Mouse (Mus musculus) ES-E14 (cell line): ENCODE data around the gene Anxa9. TPM values are rescaled to one million over a fixed set of nuclear protein-coding genes. Genes with fewer than 3 reads are reported as not detected.
A peak's percentile ranks its signal among the peaks of the same experiment; 100 is the strongest.

Source experiments
- DNase-seq: peaks from one replicate; pipeline ENCODE4 v3.0.0-alpha.2; 2013; ENCODE audit warnings: low read depth, low spot score
- H3K27ac ChIP-seq: 2 replicates; pipeline ENCODE4 v1.5.1; 2012; ENCODE audit warnings: low read depth, mild to moderate bottlenecking, low read length, moderate library complexity, mixed read lengths; ENCODE audit not compliant: poor library complexity, insufficient read depth, severe bottlenecking
- H3K36me3 ChIP-seq: 2 replicates; pipeline ENCODE4 v1.6.1; 2012; ENCODE audit warnings: mild to moderate bottlenecking, low read length, moderate library complexity, mixed read lengths; ENCODE audit not compliant: control insufficient read depth, poor library complexity, insufficient read depth, severe bottlenecking
- H3K4me1 ChIP-seq, 2 experiments: fragments of 150-350 bp in 1 of 2; sonication (generic) in 1 of 2; 2 replicates each; pipeline ENCODE4 v1.6.1; 2012; ENCODE audit warnings: low read length in 2 of 2, mild to moderate bottlenecking in 1 of 2, mixed read lengths in 1 of 2; ENCODE audit not compliant: control insufficient read depth in 2 of 2, insufficient read depth in 2 of 2, poor library complexity in 1 of 2
- H3K4me3 ChIP-seq, 2 experiments: fragments of 150-350 bp in 1 of 2; sonication (generic) in 1 of 2; 2 replicates each; pipeline ENCODE4 v1.5.1; 2012; ENCODE audit warnings: low read length in 2 of 2, low read depth in 1 of 2, mild to moderate bottlenecking in 1 of 2, mixed read lengths in 1 of 2; ENCODE audit not compliant: insufficient read depth in 1 of 2, poor library complexity in 1 of 2, severe bottlenecking in 1 of 2
- H3K9ac ChIP-seq: 2 replicates; pipeline ENCODE4 v1.6.1; 2012; ENCODE audit warnings: low read depth, mild to moderate bottlenecking, low read length, mixed read lengths; ENCODE audit not compliant: poor library complexity, insufficient read depth, severe bottlenecking
- H3K9me3 ChIP-seq: fragments of 150-350 bp; sonication (generic); 2 replicates; pipeline ENCODE4 v1.6.1; 2012; ENCODE audit warnings: low read depth, mild to moderate bottlenecking, low read length; ENCODE audit not compliant: control insufficient read depth, insufficient read depth
- CHD2 ChIP-seq: IDR thresholded peaks from 2 replicates; pipeline ENCODE4 v1.6.1; 2014; ENCODE audit warnings: mild to moderate bottlenecking, low read depth, low read length, inconsistent platforms
- HCFC1 ChIP-seq: IDR thresholded peaks from 2 replicates; pipeline ENCODE4 v1.6.1; 2012; ENCODE audit warnings: low read length, inconsistent platforms, borderline replicate concordance; ENCODE audit not compliant: insufficient read depth
- MAFK ChIP-seq: IDR thresholded peaks from 2 replicates; pipeline ENCODE4 v1.6.1; 2014; ENCODE audit warnings: mild to moderate bottlenecking, low read depth, low read length, inconsistent platforms; ENCODE audit not compliant: insufficient read depth
- ZC3H11A ChIP-seq: IDR thresholded peaks from 2 replicates; pipeline ENCODE4 v1.6.1; 2012; ENCODE audit warnings: low read depth, mild to moderate bottlenecking, inconsistent platforms, low read length, borderline replicate concordance
- ZNF384 ChIP-seq: IDR thresholded peaks from 2 replicates; pipeline ENCODE4 v1.6.1; 2012; ENCODE audit warnings: low read depth, low read length, inconsistent platforms
- in situ Hi-C, 2 experiments: fragments of 600-800 bp; cut with MboI; formaldehyde crosslinking; loops; one replicate each; pipeline ENCODE4 v1.15.1; 2025; ENCODE audit warnings: low sequenced_read_pairs in 2 of 2, inconsistent platforms in 1 of 2; ENCODE audit not compliant: unreplicated experiment in 2 of 2
- total RNA-seq: library from RNA; depleted of rRNA; stranded (reverse); fragments of 300-350 nt; gene quantifications from 2 replicates; pipeline ENCODE4 v1.2.3, GENCODE M21; 2012

Gene Anxa9
- total RNA-seq, 1 experiment, result 0.58 TPM

- TF ChIP-seq ZC3H11A (no peak), HCFC1 (no peak), MAFK (no peak), CHD2 (no peak), ZNF384 (no peak)
- no peak overlapping the region for H3K9ac ChIP-seq
- H3K36me3 ChIP-seq, result peaks cover 51% of the 10 kb centered on the region
- H3K27ac ChIP-seq, result peak overlapping the region; percentile 29; the same call in 1 of the 2 replicates
- H3K4me3 ChIP-seq, result no peak overlapping the region
- no peak for DNase-seq
- peaks cover 4 to 7% of the 10 kb centered on the region in 2 experiments; a peak in 3 of 4 replicates for H3K4me1 ChIP-seq
- no peaks in the 10 kb centered on the region for H3K9me3 ChIP-seq
- in situ Hi-C loops, result loop anchor here (25.0 kb wide), 1 partner anchor 499 kb away; no protein-coding TSS in a partner anchor
Measured at GRCm38 (mm10) chr3:95338251-95338650, 31.3 kb upstream of the Anxa9 start.

- no peak for DNase-seq
- Histone ChIP-seq H3K4me1 (peaks cover 0 to 4% of the 10 kb centered on the region in 2 experiments; a peak in 1 of 4 replicates), H3K36me3 (peaks cover 45% of the 10 kb centered on the region), H3K4me3 (no peak overlapping the region), H3K9me3 (no peaks in the 10 kb centered on the region), H3K27ac (no peak overlapping the region; the same call in 1 of the 2 replicates), H3K9ac (no peak overlapping the region)
- in situ Hi-C loops, result loop anchor here (25.0 kb wide), 1 partner anchor 500 kb away; no protein-coding TSS in a partner anchor
- TF ChIP-seq CHD2, result no peak
Measured at GRCm38 (mm10) chr3:95337345-95337744, 30.4 kb upstream of the Anxa9 start.

- H3K4me1 ChIP-seq, result no peaks in the 10 kb centered on the region
- TF ChIP-seq MAFK, result no peak
- TF ChIP-seq ZNF384, result peak; percentile 53; the same call in 1 of the 2 replicates
- no peak for TF ChIP-seq ZC3H11A
- H3K36me3 ChIP-seq, result peaks cover 23% of the 10 kb centered on the region
- no peak overlapping the region for H3K9ac ChIP-seq
- in situ Hi-C loops, result loop anchor here (25.0 kb wide), 1 partner anchor 506 kb away; no protein-coding TSS in a partner anchor
- no peak overlapping the region for H3K27ac ChIP-seq
- H3K4me3 ChIP-seq, result no peak overlapping the region
- no peaks in the 10 kb centered on the region for H3K9me3 ChIP-seq
- DNase-seq, result no peak
Measured at GRCm38 (mm10) chr3:95331528-95331927, 24.6 kb upstream of the Anxa9 start.

GRCm38 (mm10) chr3:95328803-95329404, 21.9 kb upstream of the Anxa9 start:
- Histone ChIP-seq H3K27ac (no peak overlapping the region), H3K36me3 (peaks cover 34% of the 10 kb centered on the region), H3K9ac (no peak overlapping the region), H3K9me3 (no peaks in the 10 kb centered on the region), H3K4me3 (no peak overlapping the region), H3K4me1 (no peaks in the 10 kb centered on the region)
- TF ChIP-seq MAFK (no peak), ZC3H11A (no peak), CHD2 (no peak)
- in situ Hi-C loops, result loop anchor here (25.0 kb wide), 1 partner anchor 508 kb away; no protein-coding TSS in a partner anchor
- no peak for DNase-seq
